Mouse (Mus musculus) neural tube, embryonic 11.5 days (tissue): ENCODE measurements around the gene Prn. TPM values are rescaled to one million over a fixed set of nuclear protein-coding genes. Genes with fewer than 3 reads are reported as not detected.

Source experiments
- ATAC-seq: fragments of 200-750 bp; cut with Nextera tagmentation; 2 replicates; pipeline ENCODE4 v1.8.0; 2017; ENCODE audit warnings: moderate number of reproducible peaks, mild to moderate bottlenecking, moderate TSS enrichment, moderate library complexity; ENCODE audit not compliant: insufficient read depth, low FRiP score, low TSS enrichment
- DNase-seq: peaks from one replicate; pipeline ENCODE4 v3.0.0-alpha.2; 2015; ENCODE audit warnings: low spot score
- H3K27ac ChIP-seq: fragments of 300-500 bp; sonication (generic); 2 replicates; pipeline ENCODE4 v1.5.1; 2014; ENCODE audit warnings: low read depth, mild to moderate bottlenecking, low read length
- H3K27me3 ChIP-seq: fragments of 300-500 bp; sonication (generic); 2 replicates; pipeline ENCODE4 v1.6.1; 2014; ENCODE audit warnings: mild to moderate bottlenecking, low read length, mixed read lengths; ENCODE audit not compliant: control insufficient read depth, insufficient read depth
- H3K36me3 ChIP-seq: fragments of 300-500 bp; sonication (generic); 2 replicates; pipeline ENCODE4 v1.6.1; 2014; ENCODE audit warnings: mild to moderate bottlenecking, low read length, moderate library complexity, mixed read lengths; ENCODE audit not compliant: control insufficient read depth, insufficient read depth
- H3K4me1 ChIP-seq: fragments of 300-500 bp; sonication (generic); 2 replicates; pipeline ENCODE4 v1.6.1; 2014; ENCODE audit warnings: low read length, mixed read lengths; ENCODE audit not compliant: control insufficient read depth, insufficient read depth
- H3K4me2 ChIP-seq: fragments of 300-500 bp; sonication (generic); 2 replicates; pipeline ENCODE4 v1.6.1; 2014; ENCODE audit warnings: low read depth, mild to moderate bottlenecking, moderate library complexity
- H3K4me3 ChIP-seq: fragments of 300-500 bp; sonication (generic); 2 replicates; pipeline ENCODE4 v1.5.1; 2014; ENCODE audit warnings: low read depth, low read length
- H3K9ac ChIP-seq: fragments of 300-500 bp; sonication (generic); 2 replicates; pipeline ENCODE4 v1.6.1; 2014; ENCODE audit warnings: mild to moderate bottlenecking, low read length
- H3K9me3 ChIP-seq: fragments of 300-500 bp; sonication (generic); 2 replicates; pipeline ENCODE4 v1.6.1; 2016; ENCODE audit warnings: low read length; ENCODE audit not compliant: control insufficient read depth
- WGBS: fragments of 180-500 bp; shearing (Covaris S2); extraction: QIAGEN DNeasy Blood & Tissue Kit; methylation state at CpG from one replicate; pipeline ENCODE4 v1.1.7; 2014; 5-methylcytosine and 5-hydroxymethylcytosine counted together
- polyA plus RNA-seq: library from polyadenylated mRNA; unstranded; fragments of >200 nt; fragmentation: Nextera tagmentation; extraction: Ambion mirVana; gene quantifications from 2 replicates; pipeline ENCODE4 v1.2.1, GENCODE M21; 2014

Prn gene
- polyA plus RNA-seq, 1 experiment from 2014 or later, result not detected

GRCm38 (mm10) chr2:131957731-131958222, 48.0 kb downstream of the Prn start:
- WGBS, result 53% methylated on average over 9 of the region's 9 CpGs
- no peak overlapping the region for H3K4me3 ChIP-seq
- no peaks in the 10 kb centered on the region for H3K4me1 ChIP-seq
- H3K9ac ChIP-seq, result no peak overlapping the region
- no peak for DNase-seq
- no peaks in the 10 kb centered on the region for H3K9me3 ChIP-seq
- H3K27ac ChIP-seq, result no peak overlapping the region
- no peak overlapping the region for H3K4me2 ChIP-seq
- no peaks in the 10 kb centered on the region for H3K36me3 ChIP-seq
- no peak for ATAC-seq
- H3K27me3 ChIP-seq, result peaks cover 14% of the 10 kb centered on the region

- H3K27ac ChIP-seq, result no peak overlapping the region
- H3K36me3 ChIP-seq, result no peaks in the 10 kb centered on the region
- no peaks in the 10 kb centered on the region for H3K27me3 ChIP-seq
- ATAC-seq, result no peak
- no peak overlapping the region for H3K9ac ChIP-seq
- no peaks in the 10 kb centered on the region for H3K9me3 ChIP-seq
- no peak for DNase-seq
- H3K4me1 ChIP-seq, result no peaks in the 10 kb centered on the region
- no peak overlapping the region for H3K4me3 ChIP-seq
- H3K4me2 ChIP-seq, result no peak overlapping the region
- WGBS, result 70% methylated on average over 2 of the region's 2 CpGs
Observed at GRCm38 (mm10) chr2:131961671-131962070, 51.9 kb downstream of the Prn start.

DNA sequence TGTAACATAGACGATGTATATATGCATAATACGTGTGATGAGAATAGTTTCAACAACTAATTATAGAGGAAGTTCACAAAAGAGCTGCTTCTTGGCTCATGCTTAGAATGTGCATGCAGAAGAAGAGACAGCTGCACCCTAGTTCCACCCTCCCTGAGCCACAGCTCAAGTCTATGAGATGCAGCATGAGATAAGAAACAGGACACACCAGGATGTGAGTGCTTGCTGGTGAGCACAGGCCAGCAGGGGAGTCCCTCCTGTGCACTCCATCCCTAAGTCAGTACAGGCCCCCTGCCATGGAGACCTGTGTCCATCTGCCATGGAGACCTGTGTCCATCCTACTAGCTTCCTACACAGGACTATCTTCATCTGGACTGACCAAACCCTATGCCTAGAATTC, 60.8 kb downstream of the Prn start:
- DNase-seq (no peak), ATAC-seq (no peak)
- H3K4me3 ChIP-seq, result no peak overlapping the region
- no peaks in the 10 kb centered on the region for H3K36me3 ChIP-seq
- no peak overlapping the region for H3K27ac ChIP-seq
- 95% methylated on average over 2 of the region's 2 CpGs for WGBS
- H3K4me1 ChIP-seq, result no peaks in the 10 kb centered on the region
- H3K9me3 ChIP-seq, result no peaks in the 10 kb centered on the region
- H3K4me2 ChIP-seq, result no peak overlapping the region
- H3K9ac ChIP-seq, result no peak overlapping the region
- H3K27me3 ChIP-seq, result no peaks in the 10 kb centered on the region

DNA sequence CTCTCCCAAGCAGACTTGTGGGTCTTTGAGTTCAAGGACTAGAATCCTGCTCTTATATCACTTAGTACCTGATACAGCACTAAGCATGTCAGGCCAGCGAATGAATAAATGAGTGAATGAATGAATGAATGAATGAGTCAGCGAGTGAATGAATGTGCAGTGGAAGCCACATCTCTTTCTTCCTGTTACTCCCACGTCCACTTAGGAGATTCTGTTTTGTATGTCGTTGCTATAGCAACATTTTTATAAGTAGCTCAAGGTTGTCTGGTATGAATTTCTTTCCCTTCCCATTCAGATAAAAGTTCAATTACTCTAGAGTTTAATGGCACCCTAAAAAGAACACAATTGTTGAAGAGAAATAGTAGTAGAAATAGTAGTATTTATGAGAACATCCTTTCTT, 61.3 kb downstream of the Prn start:
- Histone ChIP-seq H3K9me3 (no peaks in the 10 kb centered on the region), H3K36me3 (no peaks in the 10 kb centered on the region), H3K4me2 (no peak overlapping the region), H3K4me3 (no peak overlapping the region), H3K4me1 (no peaks in the 10 kb centered on the region), H3K27ac (no peak overlapping the region), H3K9ac (no peak overlapping the region), H3K27me3 (no peaks in the 10 kb centered on the region)
- DNase-seq (no peak), ATAC-seq (no peak)
- WGBS, result 82% methylated on average over 4 of the region's 4 CpGs

GRCm38 (mm10) chr2:131976663-131977062, 66.9 kb downstream of the Prn start:
- no peaks in the 10 kb centered on the region for H3K36me3 ChIP-seq
- no peak overlapping the region for H3K4me2 ChIP-seq
- no peak for ATAC-seq
- no peak overlapping the region for H3K9ac ChIP-seq
- no peaks in the 10 kb centered on the region for H3K9me3 ChIP-seq
- H3K4me3 ChIP-seq, result no peak overlapping the region
- DNase-seq, result no peak
- WGBS, result 77% methylated on average over 3 of the region's 3 CpGs
- no peaks in the 10 kb centered on the region for H3K4me1 ChIP-seq
- no peaks in the 10 kb centered on the region for H3K27me3 ChIP-seq
- H3K27ac ChIP-seq, result no peak overlapping the region

DNA sequence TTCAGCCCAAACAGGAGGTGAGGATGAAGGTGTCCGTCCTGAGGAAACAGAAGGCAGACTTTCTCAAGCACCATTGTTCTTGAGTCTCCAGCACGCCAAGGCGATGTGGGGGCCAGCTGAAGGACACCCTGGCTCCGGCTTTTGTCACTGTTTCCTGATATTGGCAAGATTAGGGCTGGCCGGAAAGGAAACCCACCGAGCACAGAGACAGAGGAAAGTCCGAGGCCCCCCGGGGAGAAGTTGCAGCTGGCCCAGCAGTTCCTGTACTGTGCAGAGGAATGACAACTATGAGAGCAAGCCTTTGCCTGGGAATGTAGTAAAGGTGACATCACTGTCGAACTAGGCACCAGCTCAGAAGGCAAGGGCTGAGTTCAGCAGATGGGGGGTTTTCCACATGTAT, 71.1 kb downstream of the Prn start:
- H3K9me3 ChIP-seq, result no peaks in the 10 kb centered on the region
- DNase-seq, result no peak
- H3K27ac ChIP-seq, result no peak overlapping the region
- H3K4me1 ChIP-seq, result no peaks in the 10 kb centered on the region
- H3K9ac ChIP-seq, result no peak overlapping the region
- H3K36me3 ChIP-seq, result no peaks in the 10 kb centered on the region
- WGBS, result 62% methylated on average over 9 of the region's 9 CpGs
- no peak overlapping the region for H3K4me2 ChIP-seq
- no peak overlapping the region for H3K4me3 ChIP-seq
- no peak for ATAC-seq
- no peaks in the 10 kb centered on the region for H3K27me3 ChIP-seq

DNA sequence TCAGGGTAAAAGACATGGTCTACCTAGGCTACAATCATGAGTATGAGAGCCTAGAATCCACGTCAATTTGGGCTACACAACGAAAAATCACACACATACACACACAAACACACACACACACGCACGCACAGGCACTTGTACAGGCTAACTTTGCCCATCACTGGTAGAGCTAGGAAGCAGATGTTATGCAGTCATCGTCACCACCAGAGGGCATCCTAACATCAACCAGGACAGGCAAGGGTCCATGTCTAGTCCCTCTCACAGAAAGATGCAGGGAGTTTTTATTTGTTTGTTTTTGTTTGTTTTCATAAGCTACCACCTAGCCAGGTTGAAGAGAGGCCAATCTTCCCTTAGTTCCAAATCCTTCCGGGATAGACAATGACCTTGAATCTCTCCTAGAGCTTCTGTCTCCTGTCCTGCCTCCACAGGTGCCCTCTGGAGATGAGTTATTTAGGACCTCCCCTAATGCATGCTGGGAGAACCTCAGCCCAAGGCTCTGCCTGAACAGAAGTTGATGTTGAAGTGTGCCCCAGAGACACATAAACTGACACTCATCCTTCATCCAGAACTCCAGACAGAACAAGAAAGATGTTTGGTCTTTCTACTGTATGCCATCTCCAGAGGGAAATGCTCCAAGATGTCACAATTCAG, 72.9 kb downstream of the Prn start:
- no peaks in the 10 kb centered on the region for H3K27me3 ChIP-seq
- no peaks in the 10 kb centered on the region for H3K9me3 ChIP-seq
- 25% methylated on average over 6 of the region's 6 CpGs for WGBS
- H3K4me3 ChIP-seq, result no peak overlapping the region
- no peak overlapping the region for H3K27ac ChIP-seq
- no peaks in the 10 kb centered on the region for H3K36me3 ChIP-seq
- no peak overlapping the region for H3K4me2 ChIP-seq
- DNase-seq, result peak; percentile 61
- no peaks in the 10 kb centered on the region for H3K4me1 ChIP-seq
- no peak overlapping the region for H3K9ac ChIP-seq
- ATAC-seq, result peak; percentile 45; the same call in 1 of the 2 replicates

DNA sequence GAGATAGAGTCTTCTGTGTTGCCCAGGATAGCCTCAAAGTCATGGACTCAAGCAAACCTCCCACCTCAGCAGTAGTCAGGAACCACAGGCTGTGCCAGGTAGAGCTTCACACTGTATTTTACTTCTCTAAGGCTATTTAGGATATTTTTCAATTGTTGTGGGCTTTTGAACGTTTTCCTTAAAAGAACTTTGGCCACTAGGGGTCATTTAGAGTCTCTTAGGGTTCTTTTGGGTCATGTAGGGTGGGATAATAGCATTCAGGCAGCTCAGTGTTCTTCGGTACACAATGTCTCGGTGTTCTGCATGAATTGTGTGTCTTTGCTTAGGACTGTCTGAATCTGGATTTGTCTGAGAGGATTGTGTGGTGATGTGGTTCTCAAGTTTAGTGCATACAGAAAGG, 78.2 kb downstream of the Prn start:
- Histone ChIP-seq H3K27me3 (no peaks in the 10 kb centered on the region), H3K4me3 (no peak overlapping the region), H3K9me3 (no peaks in the 10 kb centered on the region), H3K27ac (no peak overlapping the region), H3K36me3 (no peaks in the 10 kb centered on the region), H3K4me1 (no peaks in the 10 kb centered on the region), H3K4me2 (no peak overlapping the region), H3K9ac (no peak overlapping the region)
- DNase-seq, result no peak
- ATAC-seq, result no peak
- 56% methylated on average over 3 of the region's 3 CpGs for WGBS

DNA sequence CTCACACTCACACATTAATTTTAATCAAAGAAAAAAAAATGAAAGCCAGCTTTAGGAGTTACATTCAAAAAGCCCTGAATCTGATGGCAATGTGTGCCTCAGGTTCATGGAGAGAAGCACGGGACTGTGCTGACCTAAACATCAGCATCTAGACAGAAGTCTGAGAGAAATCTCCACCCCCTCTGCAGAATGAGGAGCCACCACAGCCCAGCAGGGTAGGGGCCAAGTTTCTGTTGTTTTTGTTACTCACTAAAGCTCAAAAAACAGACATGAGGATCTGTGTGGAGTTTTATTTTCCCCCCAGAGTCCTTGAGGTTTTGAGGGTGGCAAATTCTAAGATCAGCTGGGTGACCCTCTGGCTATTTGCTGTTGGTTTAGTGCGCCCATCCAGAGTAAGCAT, 78.8 kb downstream of the Prn start:
- no peaks in the 10 kb centered on the region for H3K36me3 ChIP-seq
- DNase-seq, result no peak
- WGBS, result 74% methylated on average over 2 of the region's 2 CpGs
- no peak overlapping the region for H3K4me2 ChIP-seq
- H3K4me1 ChIP-seq, result no peaks in the 10 kb centered on the region
- H3K9me3 ChIP-seq, result no peaks in the 10 kb centered on the region
- H3K4me3 ChIP-seq, result no peak overlapping the region
- no peak for ATAC-seq
- no peak overlapping the region for H3K9ac ChIP-seq
- no peaks in the 10 kb centered on the region for H3K27me3 ChIP-seq
- no peak overlapping the region for H3K27ac ChIP-seq
